18 mouse cellular contexts compared by ENCODE assay signal in genomic region chr8:44878208-44878607, GRCm38 (mm10).
"Had no signal": no experiment of that assay in that cellular context is flagged by ENCODE, and none has a peak within 500 bp of the region (broad histone marks: within the 10 kb centered on the region; RNA-seq: fewer than 3 reads in every experiment).

No protein-coding gene starts in this region.

- H3K9ac ChIP-seq: lung, embryonic 14.5 days; midbrain, embryonic 12.5 days; neural tube, embryonic 13.5 days; neural tube, embryonic 15.5 days had no signal

- DNase-seq: lung, embryonic 14.5 days; lung, postnatal 10 days; lung, postnatal 4 days; midbrain, embryonic 14.5 days; retina, postnatal 1 day; right cerebral cortex, adult 18-20 months; right cerebral cortex, postnatal 25 days; right cerebral cortex, postnatal 4 days; spleen, adult 18-20 months; thymus, adult 18-20 months; thymus, postnatal 14 days; thymus, postnatal 36 days had no signal

- H3K4me2 ChIP-seq: lung, embryonic 14.5 days; midbrain, embryonic 12.5 days; neural tube, embryonic 13.5 days; neural tube, embryonic 15.5 days had no signal

- H3K9me3 ChIP-seq: midbrain, embryonic 10.5 days; midbrain, embryonic 12.5 days; neural tube, embryonic 13.5 days; neural tube, embryonic 15.5 days had no signal

- H3K4me1 ChIP-seq: midbrain, embryonic 10.5 days; midbrain, embryonic 12.5 days; neural tube, embryonic 13.5 days; neural tube, embryonic 15.5 days had no signal

- H3K4me3 ChIP-seq: midbrain, embryonic 10.5 days; midbrain, embryonic 12.5 days; myocyte; neural tube, embryonic 13.5 days; neural tube, embryonic 15.5 days had no signal

- H3K27ac ChIP-seq: midbrain, embryonic 10.5 days; midbrain, embryonic 12.5 days; neural tube, embryonic 13.5 days; neural tube, embryonic 15.5 days had no signal

- ATAC-seq: midbrain, embryonic 16.5 days had no signal

- H3K36me3 ChIP-seq: midbrain, embryonic 10.5 days; midbrain, embryonic 12.5 days; neural tube, embryonic 13.5 days; neural tube, embryonic 15.5 days had no signal

- H3K27me3 ChIP-seq: midbrain, embryonic 12.5 days; neural tube, embryonic 13.5 days; neural tube, embryonic 15.5 days had no signal
